Mouse (Mus musculus) midbrain, embryonic 10.5 days (tissue): ENCODE results near the gene Fgf18. TPM values are rescaled to one million over a fixed set of nuclear protein-coding genes. Genes with fewer than 3 reads are reported as not detected.

ENCODE experiments used
- DNase-seq: peaks from one replicate; pipeline ENCODE4 v3.0.0-alpha.2; 2017; ENCODE audit warnings: low spot score
- H3K27ac ChIP-seq: fragments of 300-500 bp; sonication (generic); replicated peaks from 2 replicates; pipeline ENCODE4 v1.5.1; 2016; ENCODE audit warnings: mild to moderate bottlenecking
- H3K27me3 ChIP-seq: fragments of 300-500 bp; sonication (generic); 2 replicates; pipeline ENCODE4 v1.6.1; 2016; ENCODE audit warnings: low read depth, mild to moderate bottlenecking; ENCODE audit not compliant: poor library complexity, severe bottlenecking
- H3K36me3 ChIP-seq: fragments of 300-500 bp; sonication (generic); 2 replicates; pipeline ENCODE4 v1.6.1; 2016; ENCODE audit warnings: mild to moderate bottlenecking, moderate library complexity
- H3K4me1 ChIP-seq: fragments of 300-500 bp; sonication (generic); 2 replicates; pipeline ENCODE4 v1.6.1; 2016
- H3K4me3 ChIP-seq: fragments of 300-500 bp; sonication (generic); 2 replicates; pipeline ENCODE4 v1.5.1; 2016; ENCODE audit warnings: mild to moderate bottlenecking, moderate library complexity
- H3K9me3 ChIP-seq: fragments of 300-500 bp; sonication (generic); replicated peaks from 2 replicates; pipeline ENCODE4 v1.6.1; 2016; ENCODE audit warnings: mild to moderate bottlenecking
- WGBS: fragments of 180-500 bp; shearing (Covaris S2); methylation state at CpG from one replicate; pipeline ENCODE4 v1.1.7; 2016; 5-methylcytosine and 5-hydroxymethylcytosine counted together
- polyA plus RNA-seq: library from polyadenylated mRNA; unstranded; fragments of >200 nt; fragmentation: Nextera tagmentation; extraction: Ambion mirVana; gene quantifications from 2 replicates; pipeline ENCODE4 v1.2.1, GENCODE M21; 2016

Gene Fgf18
- polyA plus RNA-seq, 1 experiment from 2014 or later, result 8.8 TPM

- Histone ChIP-seq H3K27ac (no peak overlapping the region), H3K4me3 (no peak overlapping the region), H3K9me3 (no peaks in the 10 kb centered on the region), H3K4me1 (peaks cover 28% of the 10 kb centered on the region), H3K27me3 (no peaks in the 10 kb centered on the region), H3K36me3 (no peaks in the 10 kb centered on the region)
- DNase-seq, result no peak
- WGBS, result 77% methylated on average over 7 of the region's 7 CpGs
These were observed 72.7 kb downstream of the Fgf18 start for GRCm38 (mm10) chr11:33074541-33074940.

GRCm38 (mm10) chr11:33071358-33071922 is 75.8 kb downstream of the Fgf18 start:
- 93% methylated on average over 5 of the region's 5 CpGs for WGBS
- no peak overlapping the region for H3K4me3 ChIP-seq
- no peaks in the 10 kb centered on the region for H3K27me3 ChIP-seq
- peaks cover 11% of the 10 kb centered on the region for H3K4me1 ChIP-seq
- H3K27ac ChIP-seq, result no peak overlapping the region
- H3K9me3 ChIP-seq, result no peaks in the 10 kb centered on the region
- H3K36me3 ChIP-seq, result no peaks in the 10 kb centered on the region
- no peak for DNase-seq

GRCm38 (mm10) chr11:33070520-33070919 is 76.7 kb downstream of the Fgf18 start:
- DNase-seq, result peak; percentile 58
- Histone ChIP-seq H3K36me3 (no peaks in the 10 kb centered on the region), H3K27me3 (no peaks in the 10 kb centered on the region), H3K4me3 (no peak overlapping the region), H3K27ac (peak overlapping the region; percentile 34), H3K9me3 (no peaks in the 10 kb centered on the region), H3K4me1 (peaks cover 11% of the 10 kb centered on the region)
- 59% methylated on average over 6 of the region's 6 CpGs for WGBS

Other genes starting within 250 kb of the Fgf18 start
- gene Npm1, start 15.8 kb upstream of the Fgf18 start, polyA plus RNA-seq, result 1,028 and 1,324 TPM in 2 replicates
- 2.0 and 3.3 TPM in 2 replicates for gene Tlx3, start 56.2 kb upstream of the Fgf18 start, polyA plus RNA-seq
- not detected in 2 replicates for gene Gm12117, start 129.3 kb upstream of the Fgf18 start, polyA plus RNA-seq